Mouse (Mus musculus): ENCODE data around the gene Kcnc4. TPM values are rescaled to one million over a fixed set of nuclear protein-coding genes. Genes with fewer than 3 reads are reported as not detected.

The Kcnc4 gene
- total RNA-seq, 2 experiments from 2014 or later, result 0.11 to 0.33 TPM

DNA sequence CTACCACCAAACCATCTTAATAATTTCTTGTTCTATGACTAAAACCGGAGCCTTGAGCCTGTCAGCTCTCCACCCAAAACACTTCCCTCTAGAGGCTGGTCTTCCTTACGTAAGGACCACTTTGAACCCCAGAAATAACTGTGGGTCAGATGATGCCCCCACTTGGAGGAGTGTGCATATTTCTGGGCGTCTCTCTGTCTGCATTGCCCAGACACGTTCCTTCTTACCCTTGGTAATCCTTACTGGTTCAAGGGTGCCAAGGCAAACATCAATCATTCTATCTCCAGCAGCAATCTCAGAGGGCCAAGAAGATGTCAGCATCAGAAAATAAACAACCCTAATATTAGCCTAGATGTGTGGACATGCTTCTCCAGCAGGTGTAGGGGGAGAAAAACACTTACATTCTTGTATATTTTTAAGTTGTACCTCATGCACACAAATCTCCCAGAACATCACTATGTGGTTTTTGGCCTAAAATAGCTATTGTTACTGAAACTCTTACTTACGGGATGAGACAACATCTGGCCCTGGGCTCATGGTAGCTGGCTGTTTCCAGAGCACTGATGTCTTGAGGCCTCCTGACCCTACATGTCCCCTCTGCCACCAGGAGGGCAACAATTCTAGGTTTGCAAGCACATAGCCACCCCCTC, 59.2 kb downstream of the Kcnc4 start:
- DNase-seq, result no peak
- intact Hi-C loops (cut with DNase I), result no loop called here

- intact Hi-C loops (cut with DNase I), result no loop called here
- no peak for DNase-seq
Measured at GRCm38 (mm10) chr3:107391198-107391597, 68.2 kb downstream of the Kcnc4 start.

Other genes starting within 250 kb of the Kcnc4 start
- not detected for gene Cym, start 237.8 kb downstream of the Kcnc4 start, total RNA-seq (2021)
- gene A630076J17Rik, start 228.9 kb downstream of the Kcnc4 start, total RNA-seq (2021), result not detected
- not detected for gene Prok1, start 219.8 kb downstream of the Kcnc4 start, total RNA-seq (2021)
- 10 to 100 TPM; 67.9 to 68.2 TPM for gene Lamtor5, start 180.7 kb downstream of the Kcnc4 start, total RNA-seq (2021)
- under 1 TPM; 0.64 to 0.70 TPM for gene Slc16a4, start 168.3 kb downstream of the Kcnc4 start, total RNA-seq (2021)
- 10 to 100 TPM; 22.5 to 24.4 TPM for gene Rbm15, start 125.9 kb downstream of the Kcnc4 start, total RNA-seq (2021)
- 1 to 10 TPM; 1.5 to 2.0 TPM for gene Slc6a17, start 58.5 kb upstream of the Kcnc4 start, total RNA-seq (2021)
- not detected for gene Ubl4b, start 95.5 kb upstream of the Kcnc4 start, total RNA-seq (2021)
- not detected for gene Alx3, start 135.5 kb upstream of the Kcnc4 start, total RNA-seq (2021)
- gene Gm10961, start 171.8 kb upstream of the Kcnc4 start, total RNA-seq (2021), result not detected
- 10 to 100 TPM; 19.3 to 20.5 TPM for gene Strip1, start 172.1 kb upstream of the Kcnc4 start, total RNA-seq (2021)
- 10 to 100 TPM; 77.8 to 80.6 TPM for gene Ahcyl1, start 237.0 kb upstream of the Kcnc4 start, total RNA-seq (2021)